Mouse (Mus musculus): ENCODE measurements at regions not wholly inside any gene's neighbourhood (a gene's known extent, or its start where the extent isn't known, plus 50 kb on each side); places are given as distances from the start of the nearest gene placed in this dataset.

- H3K27ac ChIP-seq (ENCODE audit: low read length): no peak overlapping the region
- 68% methylated on average over 8 of the region's 8 CpGs for WGBS
- H3K27me3 ChIP-seq (replicated peaks; ENCODE audit: control insufficient read depth, insufficient read depth, low read length): no peaks in the 10 kb centered on the region
- H3K4me2 ChIP-seq (ENCODE audit: low read length): no peak overlapping the region
- no peaks in the 10 kb centered on the region for H3K4me1 ChIP-seq (replicated peaks; ENCODE audit: control insufficient read depth, insufficient read depth, low read length)
- no peaks in the 10 kb centered on the region for H3K9me3 ChIP-seq (ENCODE audit: control insufficient read depth, low read length)
- H3K36me3 ChIP-seq (ENCODE audit: control insufficient read depth, insufficient read depth): no peaks in the 10 kb centered on the region
- H3K4me3 ChIP-seq (replicated peaks; ENCODE audit: low read length): no peak overlapping the region
- H3K9ac ChIP-seq (replicated peaks; ENCODE audit: low read depth, low read length): no peak overlapping the region
- ATAC-seq: no peak
Measured at GRCm38 (mm10) chr1:72030763-72031405, 181.2 kb downstream of the Mreg start.

DNA sequence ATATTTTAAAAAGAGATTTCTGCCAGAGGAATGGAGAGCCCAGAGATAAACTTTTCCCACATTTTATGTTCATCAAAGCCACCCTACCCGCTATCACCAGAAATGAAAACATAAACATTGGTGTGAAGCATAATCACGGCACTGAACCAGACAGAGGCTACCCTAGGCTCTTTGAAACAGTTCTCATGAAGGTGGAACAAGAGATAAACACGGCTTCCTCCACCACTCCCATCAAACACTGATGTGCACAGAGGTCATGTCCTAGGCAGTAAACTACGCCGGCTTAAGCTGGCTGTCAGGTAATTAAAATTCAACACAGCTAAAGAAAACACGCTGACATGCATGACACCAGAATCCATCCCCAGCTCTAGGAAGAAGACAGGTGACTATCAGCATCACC, 182.5 kb downstream of the Mreg start:
- Histone ChIP-seq H3K36me3 (ENCODE audit: control insufficient read depth, insufficient read depth) (no peaks in the 10 kb centered on the region), H3K27me3 (replicated peaks; ENCODE audit: control insufficient read depth, insufficient read depth, low read length) (no peaks in the 10 kb centered on the region), H3K4me2 (ENCODE audit: low read length) (no peak overlapping the region), H3K9me3 (ENCODE audit: control insufficient read depth, low read length) (no peaks in the 10 kb centered on the region), H3K27ac (ENCODE audit: low read length) (no peak overlapping the region), H3K4me3 (replicated peaks; ENCODE audit: low read length) (no peak overlapping the region), H3K4me1 (replicated peaks; ENCODE audit: control insufficient read depth, insufficient read depth, low read length) (no peaks in the 10 kb centered on the region), H3K9ac (replicated peaks; ENCODE audit: low read depth, low read length) (no peak overlapping the region)
- ATAC-seq: no peak
- WGBS: 90% methylated on average over 6 of the region's 6 CpGs

GRCm38 (mm10) chr1:72026861-72027260, 185.2 kb downstream of the Mreg start:
- 93% methylated on average over 4 of the region's 4 CpGs for WGBS
- Histone ChIP-seq H3K9ac (replicated peaks; ENCODE audit: low read depth, low read length) (no peak overlapping the region), H3K4me2 (ENCODE audit: low read length) (no peak overlapping the region), H3K9me3 (ENCODE audit: control insufficient read depth, low read length) (no peaks in the 10 kb centered on the region), H3K4me1 (replicated peaks; ENCODE audit: control insufficient read depth, insufficient read depth, low read length) (no peaks in the 10 kb centered on the region), H3K4me3 (replicated peaks; ENCODE audit: low read length) (no peak overlapping the region), H3K27ac (ENCODE audit: low read length) (no peak overlapping the region), H3K36me3 (ENCODE audit: control insufficient read depth, insufficient read depth) (no peaks in the 10 kb centered on the region), H3K27me3 (replicated peaks; ENCODE audit: control insufficient read depth, insufficient read depth, low read length) (no peaks in the 10 kb centered on the region)
- no peak for ATAC-seq

DNA sequence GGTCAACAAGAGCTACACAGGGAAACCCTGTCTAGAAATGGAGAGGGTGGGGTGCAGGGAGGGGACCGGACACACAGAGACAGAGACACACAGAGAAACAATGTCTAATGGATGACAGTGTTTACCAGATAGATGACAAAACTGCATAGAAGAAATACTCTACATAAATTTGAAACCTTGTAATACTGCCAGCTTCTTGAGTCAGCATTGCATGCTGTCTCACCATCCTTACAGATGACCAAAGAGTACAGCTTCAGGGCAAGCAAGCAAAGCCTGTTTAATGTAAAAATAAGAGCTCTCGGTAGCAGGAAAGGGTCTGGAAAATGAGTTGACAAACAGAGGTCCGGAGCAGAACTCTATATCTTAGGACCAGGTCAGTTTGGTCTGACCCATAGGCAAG, 189.5 kb downstream of the Mreg start:
- H3K9me3 ChIP-seq (ENCODE audit: control insufficient read depth, low read length): no peaks in the 10 kb centered on the region
- WGBS: 93% methylated on average over 3 of the region's 3 CpGs
- no peak overlapping the region for H3K4me3 ChIP-seq (replicated peaks; ENCODE audit: low read length)
- H3K27me3 ChIP-seq (replicated peaks; ENCODE audit: control insufficient read depth, insufficient read depth, low read length): no peaks in the 10 kb centered on the region
- no peaks in the 10 kb centered on the region for H3K4me1 ChIP-seq (replicated peaks; ENCODE audit: control insufficient read depth, insufficient read depth, low read length)
- no peak for ATAC-seq
- no peaks in the 10 kb centered on the region for H3K36me3 ChIP-seq (ENCODE audit: control insufficient read depth, insufficient read depth)
- no peak overlapping the region for H3K4me2 ChIP-seq (ENCODE audit: low read length)
- H3K27ac ChIP-seq (ENCODE audit: low read length): no peak overlapping the region
- no peak overlapping the region for H3K9ac ChIP-seq (replicated peaks; ENCODE audit: low read depth, low read length)

GRCm38 (mm10) chr1:72018479-72019222, 193.5 kb downstream of the Mreg start:
- no peaks in the 10 kb centered on the region for H3K4me1 ChIP-seq (replicated peaks; ENCODE audit: control insufficient read depth, insufficient read depth, low read length)
- H3K36me3 ChIP-seq (ENCODE audit: control insufficient read depth, insufficient read depth): no peaks in the 10 kb centered on the region
- 77% methylated on average over 4 of the region's 4 CpGs for WGBS
- H3K9me3 ChIP-seq (ENCODE audit: control insufficient read depth, low read length): no peaks in the 10 kb centered on the region
- no peaks in the 10 kb centered on the region for H3K27me3 ChIP-seq (replicated peaks; ENCODE audit: control insufficient read depth, insufficient read depth, low read length)
- H3K9ac ChIP-seq (replicated peaks; ENCODE audit: low read depth, low read length): no peak overlapping the region
- ATAC-seq: no peak
- H3K4me3 ChIP-seq (replicated peaks; ENCODE audit: low read length): no peak overlapping the region
- H3K4me2 ChIP-seq (ENCODE audit: low read length): no peak overlapping the region
- no peak overlapping the region for H3K27ac ChIP-seq (ENCODE audit: low read length)

- Histone ChIP-seq H3K4me2 (ENCODE audit: low read length) (no peak overlapping the region), H3K27ac (ENCODE audit: low read length) (no peak overlapping the region), H3K9me3 (ENCODE audit: control insufficient read depth, low read length) (no peaks in the 10 kb centered on the region), H3K4me1 (replicated peaks; ENCODE audit: control insufficient read depth, insufficient read depth, low read length) (no peaks in the 10 kb centered on the region), H3K36me3 (ENCODE audit: control insufficient read depth, insufficient read depth) (no peaks in the 10 kb centered on the region), H3K4me3 (replicated peaks; ENCODE audit: low read length) (no peak overlapping the region), H3K27me3 (replicated peaks; ENCODE audit: control insufficient read depth, insufficient read depth, low read length) (no peaks in the 10 kb centered on the region), H3K9ac (replicated peaks; ENCODE audit: low read depth, low read length) (no peak overlapping the region)
- ATAC-seq: no peak
- 65% methylated on average over 1 of the region's 1 CpGs for WGBS
Measured at GRCm38 (mm10) chr1:72017814-72018478, 194.2 kb downstream of the Mreg start.

GRCm38 (mm10) chr1:72015471-72015870, 196.6 kb downstream of the Mreg start:
- Histone ChIP-seq H3K27me3 (replicated peaks; ENCODE audit: control insufficient read depth, insufficient read depth, low read length) (no peaks in the 10 kb centered on the region), H3K4me2 (ENCODE audit: low read length) (no peak overlapping the region), H3K9ac (replicated peaks; ENCODE audit: low read depth, low read length) (no peak overlapping the region), H3K27ac (ENCODE audit: low read length) (no peak overlapping the region), H3K4me1 (replicated peaks; ENCODE audit: control insufficient read depth, insufficient read depth, low read length) (no peaks in the 10 kb centered on the region), H3K9me3 (ENCODE audit: control insufficient read depth, low read length) (no peaks in the 10 kb centered on the region), H3K4me3 (replicated peaks; ENCODE audit: low read length) (no peak overlapping the region), H3K36me3 (ENCODE audit: control insufficient read depth, insufficient read depth) (no peaks in the 10 kb centered on the region)
- 92% methylated on average over 4 of the region's 4 CpGs for WGBS
- ATAC-seq: no peak

DNA sequence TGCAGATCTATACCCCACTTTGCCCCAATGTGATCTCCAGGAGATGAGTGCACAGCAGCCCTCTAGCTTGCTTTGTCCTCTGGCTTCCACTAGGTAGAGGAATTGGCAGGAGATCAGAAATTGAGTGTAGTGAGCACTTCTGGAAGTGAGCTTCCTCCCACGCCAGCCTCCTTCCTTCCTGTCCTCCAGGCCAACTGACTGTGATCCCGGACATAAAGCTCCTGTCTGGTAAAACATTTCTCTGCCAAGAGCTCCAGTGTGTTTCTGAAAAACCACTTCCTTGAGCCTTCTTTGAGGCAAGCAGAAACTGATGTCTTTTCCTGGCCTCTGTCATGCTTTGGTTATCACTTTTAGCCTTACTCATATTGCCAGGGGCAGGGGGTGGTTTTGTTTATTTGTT, 197.5 kb downstream of the Mreg start:
- H3K4me3 ChIP-seq (replicated peaks; ENCODE audit: low read length): no peak overlapping the region
- WGBS: 74% methylated on average over 2 of the region's 2 CpGs
- H3K4me2 ChIP-seq (ENCODE audit: low read length): no peak overlapping the region
- no peak overlapping the region for H3K27ac ChIP-seq (ENCODE audit: low read length)
- H3K9me3 ChIP-seq (ENCODE audit: control insufficient read depth, low read length): no peaks in the 10 kb centered on the region
- no peak for ATAC-seq
- no peaks in the 10 kb centered on the region for H3K36me3 ChIP-seq (ENCODE audit: control insufficient read depth, insufficient read depth)
- H3K4me1 ChIP-seq (replicated peaks; ENCODE audit: control insufficient read depth, insufficient read depth, low read length): no peaks in the 10 kb centered on the region
- no peaks in the 10 kb centered on the region for H3K27me3 ChIP-seq (replicated peaks; ENCODE audit: control insufficient read depth, insufficient read depth, low read length)
- H3K9ac ChIP-seq (replicated peaks; ENCODE audit: low read depth, low read length): no peak overlapping the region

DNA sequence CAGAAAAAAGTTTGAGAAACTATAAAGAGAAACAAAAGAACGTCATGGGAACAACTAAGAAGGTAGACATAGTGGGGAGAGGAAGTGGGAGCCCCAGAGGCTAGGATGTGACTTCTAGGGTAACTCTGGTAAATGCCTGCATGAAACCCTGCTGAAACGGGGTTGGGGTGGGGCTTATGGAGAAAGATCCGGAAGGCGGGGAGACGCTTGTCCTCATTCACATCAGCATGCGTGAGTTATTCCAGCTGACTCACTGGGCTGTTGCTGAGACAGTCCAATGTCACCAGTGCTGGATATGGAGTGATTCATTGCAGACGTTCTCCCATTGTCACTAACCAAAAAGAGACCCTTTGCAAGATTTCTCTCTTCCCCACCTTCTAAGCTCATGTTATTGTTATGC, 198.2 kb downstream of the Mreg start:
- no peaks in the 10 kb centered on the region for H3K36me3 ChIP-seq (ENCODE audit: control insufficient read depth, insufficient read depth)
- ATAC-seq: no peak
- H3K9ac ChIP-seq (replicated peaks; ENCODE audit: low read depth, low read length): no peak overlapping the region
- no peaks in the 10 kb centered on the region for H3K4me1 ChIP-seq (replicated peaks; ENCODE audit: control insufficient read depth, insufficient read depth, low read length)
- no peak overlapping the region for H3K27ac ChIP-seq (ENCODE audit: low read length)
- no peaks in the 10 kb centered on the region for H3K9me3 ChIP-seq (ENCODE audit: control insufficient read depth, low read length)
- 83% methylated on average over 7 of the region's 7 CpGs for WGBS
- H3K4me3 ChIP-seq (replicated peaks; ENCODE audit: low read length): no peak overlapping the region
- no peak overlapping the region for H3K4me2 ChIP-seq (ENCODE audit: low read length)
- H3K27me3 ChIP-seq (replicated peaks; ENCODE audit: control insufficient read depth, insufficient read depth, low read length): no peaks in the 10 kb centered on the region

All from forebrain, embryonic 16.5 days (tissue).